Mouse (Mus musculus) neural tube, embryonic 11.5 days (tissue): Measurements from ENCODE around the gene Cep19. TPM values are rescaled to one million over a fixed set of nuclear protein-coding genes. Genes with fewer than 3 reads are reported as not detected.
"Not testable (repeated sequence)": the region's sequence is repeated elsewhere in the genome, so short reads cannot be mapped to it uniquely, and the experiment has no call there.

Source experiments
- ATAC-seq: fragments of 200-750 bp; cut with Nextera tagmentation; 2 replicates; pipeline ENCODE4 v1.8.0; 2017; ENCODE audit warnings: moderate number of reproducible peaks, mild to moderate bottlenecking, moderate TSS enrichment, moderate library complexity; ENCODE audit not compliant: insufficient read depth, low FRiP score, low TSS enrichment
- DNase-seq: peaks from one replicate; pipeline ENCODE4 v3.0.0-alpha.2; 2015; ENCODE audit warnings: low spot score
- H3K27ac ChIP-seq: fragments of 300-500 bp; sonication (generic); 2 replicates; pipeline ENCODE4 v1.5.1; 2014; ENCODE audit warnings: low read depth, mild to moderate bottlenecking, low read length
- H3K27me3 ChIP-seq: fragments of 300-500 bp; sonication (generic); 2 replicates; pipeline ENCODE4 v1.6.1; 2014; ENCODE audit warnings: mild to moderate bottlenecking, low read length, mixed read lengths; ENCODE audit not compliant: control insufficient read depth, insufficient read depth
- H3K36me3 ChIP-seq: fragments of 300-500 bp; sonication (generic); 2 replicates; pipeline ENCODE4 v1.6.1; 2014; ENCODE audit warnings: mild to moderate bottlenecking, low read length, moderate library complexity, mixed read lengths; ENCODE audit not compliant: control insufficient read depth, insufficient read depth
- H3K4me1 ChIP-seq: fragments of 300-500 bp; sonication (generic); 2 replicates; pipeline ENCODE4 v1.6.1; 2014; ENCODE audit warnings: low read length, mixed read lengths; ENCODE audit not compliant: control insufficient read depth, insufficient read depth
- H3K4me2 ChIP-seq: fragments of 300-500 bp; sonication (generic); 2 replicates; pipeline ENCODE4 v1.6.1; 2014; ENCODE audit warnings: low read depth, mild to moderate bottlenecking, moderate library complexity
- H3K4me3 ChIP-seq: fragments of 300-500 bp; sonication (generic); 2 replicates; pipeline ENCODE4 v1.5.1; 2014; ENCODE audit warnings: low read depth, low read length
- H3K9ac ChIP-seq: fragments of 300-500 bp; sonication (generic); 2 replicates; pipeline ENCODE4 v1.6.1; 2014; ENCODE audit warnings: mild to moderate bottlenecking, low read length
- H3K9me3 ChIP-seq: fragments of 300-500 bp; sonication (generic); 2 replicates; pipeline ENCODE4 v1.6.1; 2016; ENCODE audit warnings: low read length; ENCODE audit not compliant: control insufficient read depth
- WGBS: fragments of 180-500 bp; shearing (Covaris S2); extraction: QIAGEN DNeasy Blood & Tissue Kit; methylation state at CpG from one replicate; pipeline ENCODE4 v1.1.7; 2014; 5-methylcytosine and 5-hydroxymethylcytosine counted together
- polyA plus RNA-seq: library from polyadenylated mRNA; unstranded; fragments of >200 nt; fragmentation: Nextera tagmentation; extraction: Ambion mirVana; gene quantifications from 2 replicates; pipeline ENCODE4 v1.2.1, GENCODE M21; 2014

The Cep19 gene
- polyA plus RNA-seq, result 41.5 and 47.2 TPM in 2 replicates

DNA sequence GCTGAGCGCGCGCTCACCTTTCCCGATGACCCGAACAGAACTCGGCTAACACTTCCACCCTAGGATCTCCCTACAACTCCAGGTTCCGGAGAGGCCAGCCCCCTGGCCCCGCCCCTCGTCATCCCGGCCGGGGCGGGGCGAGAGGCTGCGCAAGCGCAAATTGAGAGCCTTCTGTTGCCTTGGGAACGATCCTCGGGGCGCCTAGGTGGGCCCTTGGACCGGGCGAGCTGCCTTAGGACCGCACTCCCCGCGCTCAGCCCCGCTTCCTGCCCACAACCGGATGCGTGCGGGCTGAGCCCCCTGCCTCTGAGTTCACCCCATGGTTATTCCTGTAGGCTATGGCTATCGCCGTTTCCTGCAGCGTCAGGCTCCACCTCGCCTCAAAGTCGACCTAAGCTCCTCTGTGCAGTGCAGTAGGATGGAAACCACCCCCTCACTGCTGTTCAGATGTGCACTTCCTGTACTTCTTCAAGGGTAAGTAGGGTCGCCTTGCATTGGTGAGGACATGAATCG is at the start of gene Cep19, which contains the start of gene Pigx:
TSS of gene Cep19 (plus strand) at position 163 of the 513 bp plus-strand sequence.
TSS of gene Pigx (minus strand) at position 103 of the 513 bp plus-strand sequence.
- no peaks in the 10 kb centered on the region for H3K27me3 ChIP-seq
- H3K9ac ChIP-seq, result peak within 1 kb of the TSS; percentile 70
- DNase-seq, result peak; percentile 96
- peak; percentile 97 for ATAC-seq
- peak within 1 kb of the TSS; percentile 69 for H3K4me2 ChIP-seq
- H3K9me3 ChIP-seq, result no peaks in the 10 kb centered on the region
- peaks cover 8% of the 10 kb centered on the region; the same call in 1 of the 2 replicates for H3K4me1 ChIP-seq
- H3K36me3 ChIP-seq, result peaks cover 3% of the 10 kb centered on the region
- 0 out of 2 replicates have a peak within 1 kb of the TSS, but pooled peaks have one; percentile 15 for H3K27ac ChIP-seq
- H3K4me3 ChIP-seq, result peak within 1 kb of the TSS; percentile 76
- under 1% methylated on average over 34 of the region's 34 CpGs for WGBS

DNA sequence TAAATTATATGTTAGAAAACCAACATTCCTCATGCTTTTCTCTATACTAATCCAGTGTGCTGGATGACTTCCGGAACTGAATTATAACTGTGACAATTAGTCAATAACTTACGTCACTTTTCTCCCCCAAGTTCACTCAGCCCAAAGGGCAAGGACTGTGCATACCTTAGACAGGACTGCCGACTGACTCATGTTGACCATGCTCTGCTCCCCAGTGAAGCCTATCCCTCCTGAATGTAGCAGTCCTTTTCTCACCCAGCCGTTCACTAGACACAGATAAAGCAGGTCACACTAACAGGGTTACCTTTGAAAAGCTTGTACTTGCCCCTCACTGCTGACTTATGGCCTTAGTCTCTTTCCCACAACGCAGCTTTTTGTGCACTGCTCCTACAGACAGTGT is 40.8 kb upstream of the Cep19 start:
- no peak for DNase-seq
- Histone ChIP-seq H3K27ac (no peak overlapping the region), H3K4me1 (no peaks in the 10 kb centered on the region), H3K9ac (no peak overlapping the region), H3K27me3 (no peaks in the 10 kb centered on the region), H3K36me3 (no peaks in the 10 kb centered on the region), H3K4me3 (no peak overlapping the region), H3K4me2 (no peak overlapping the region), H3K9me3 (no peaks in the 10 kb centered on the region)
- WGBS, result 86% methylated on average over 5 of the region's 5 CpGs
- no peak for ATAC-seq

DNA sequence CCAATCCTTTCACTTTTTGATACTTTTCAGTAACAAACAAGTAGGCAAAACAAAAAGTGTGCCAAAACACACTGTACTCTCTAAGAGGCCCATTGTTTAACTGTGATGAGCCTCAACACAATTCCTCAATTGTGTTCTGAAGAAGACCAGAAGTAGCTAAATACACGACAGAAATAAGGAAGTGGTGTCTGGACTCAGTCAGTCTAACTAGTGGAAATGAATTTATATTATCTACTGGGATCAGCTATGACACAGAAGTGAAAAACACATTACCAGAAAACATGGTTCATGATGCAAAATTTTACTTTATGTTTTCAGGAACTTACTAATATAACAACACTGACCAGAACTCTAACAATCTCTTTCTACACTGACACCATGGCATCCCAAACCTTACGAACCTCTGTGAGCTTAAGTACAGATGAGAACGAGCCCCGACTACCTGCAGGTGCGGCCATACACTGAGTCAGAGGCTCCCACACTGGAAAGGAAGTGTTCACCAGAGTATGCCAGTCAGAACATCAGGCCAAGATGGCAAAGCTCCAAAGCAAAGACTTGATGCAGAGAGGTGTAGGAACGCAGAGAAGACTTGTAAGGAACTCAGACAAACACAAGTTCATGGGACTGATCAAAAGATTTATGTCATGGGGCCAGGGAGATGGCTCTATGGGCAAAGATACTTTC is 39.6 kb upstream of the Cep19 start:
- Histone ChIP-seq H3K4me2 (no peak overlapping the region), H3K36me3 (no peaks in the 10 kb centered on the region), H3K9ac (no peak overlapping the region), H3K27ac (no peak overlapping the region), H3K4me1 (no peaks in the 10 kb centered on the region), H3K9me3 (no peaks in the 10 kb centered on the region), H3K27me3 (no peaks in the 10 kb centered on the region), H3K4me3 (no peak overlapping the region)
- ATAC-seq, result no peak
- WGBS, result 86% methylated on average over 6 of the region's 6 CpGs
- no peak for DNase-seq

- Histone ChIP-seq H3K36me3 (no peaks in the 10 kb centered on the region), H3K27ac (no peak overlapping the region), H3K27me3 (no peaks in the 10 kb centered on the region), H3K4me1 (no peaks in the 10 kb centered on the region), H3K4me2 (no peak overlapping the region), H3K9ac (no peak overlapping the region), H3K4me3 (no peak overlapping the region), H3K9me3 (no peaks in the 10 kb centered on the region)
- 82% methylated on average over 2 of the region's 2 CpGs for WGBS
- DNase-seq (no peak), ATAC-seq (no peak)
Measured at GRCm38 (mm10) chr16:32062226-32062625, 37.4 kb upstream of the Cep19 start.

GRCm38 (mm10) chr16:32063900-32064299 is 35.7 kb upstream of the Cep19 start:
- Histone ChIP-seq H3K4me2 (no peak overlapping the region), H3K27ac (no peak overlapping the region), H3K9ac (no peak overlapping the region), H3K4me1 (no peaks in the 10 kb centered on the region), H3K4me3 (no peak overlapping the region), H3K9me3 (no peaks in the 10 kb centered on the region), H3K36me3 (no peaks in the 10 kb centered on the region), H3K27me3 (no peaks in the 10 kb centered on the region)
- DNase-seq (no peak), ATAC-seq (no peak)
- 92% methylated on average over 7 of the region's 7 CpGs for WGBS

- Histone ChIP-seq H3K27ac (no peak overlapping the region), H3K36me3 (no peaks in the 10 kb centered on the region), H3K4me1 (no peaks in the 10 kb centered on the region), H3K4me2 (no peak overlapping the region), H3K9ac (no peak overlapping the region), H3K9me3 (no peaks in the 10 kb centered on the region), H3K4me3 (no peak overlapping the region), H3K27me3 (no peaks in the 10 kb centered on the region)
- 100% methylated on average over 1 of the region's 1 CpGs for WGBS
- no peak for ATAC-seq
- DNase-seq, result no peak
Measured at GRCm38 (mm10) chr16:32066899-32067298, 32.7 kb upstream of the Cep19 start.

DNA sequence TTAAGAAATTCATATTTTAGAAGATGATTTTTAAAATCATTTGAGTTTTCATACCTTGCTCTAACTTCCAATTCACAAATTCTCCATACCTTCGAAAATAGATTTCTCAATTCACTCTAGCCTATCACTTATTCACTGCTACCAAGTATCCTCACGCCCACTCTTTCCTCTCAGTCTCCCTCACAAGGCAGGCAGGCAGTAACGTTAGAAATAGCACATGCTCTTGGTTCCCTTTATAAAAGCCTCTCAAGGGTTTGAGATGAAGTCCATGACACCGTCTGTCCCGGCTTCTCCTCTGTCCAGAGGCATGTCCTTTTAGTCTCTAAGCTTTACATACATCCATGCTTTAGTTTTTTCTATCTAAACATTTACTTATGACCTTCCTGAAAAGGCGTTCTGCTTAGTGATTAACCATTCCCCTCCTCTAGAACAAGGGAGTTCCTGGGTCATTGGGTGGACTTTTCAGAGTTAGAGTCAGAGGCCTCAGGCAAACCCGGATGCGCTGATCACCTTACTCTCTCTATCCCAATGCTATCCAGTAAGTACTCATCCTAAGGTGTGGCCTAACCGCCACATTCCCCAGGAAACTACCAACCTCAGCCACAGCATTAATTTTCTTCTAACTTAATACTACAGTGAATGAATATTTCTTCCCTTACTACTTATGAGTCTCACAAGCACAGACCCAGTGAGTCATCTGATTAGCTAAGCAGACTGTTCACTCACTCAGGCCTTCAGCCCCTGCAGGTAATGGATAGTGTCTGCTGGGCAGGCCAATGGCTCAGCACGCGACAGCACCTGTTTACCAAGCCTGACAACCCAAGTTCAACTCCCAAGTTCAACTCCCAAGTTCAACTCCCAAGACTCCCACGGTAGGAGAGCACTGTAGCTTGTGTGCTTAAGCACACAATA is 31.0 kb upstream of the Cep19 start:
- Histone ChIP-seq H3K4me2 (no peak overlapping the region), H3K9me3 (no peaks in the 10 kb centered on the region), H3K36me3 (no peaks in the 10 kb centered on the region), H3K27me3 (no peaks in the 10 kb centered on the region), H3K4me1 (no peaks in the 10 kb centered on the region), H3K27ac (no peak overlapping the region), H3K4me3 (no peak overlapping the region), H3K9ac (no peak overlapping the region)
- WGBS, result 87% methylated on average over 12 of the region's 12 CpGs
- ATAC-seq, result no peak
- DNase-seq, result no peak

DNA sequence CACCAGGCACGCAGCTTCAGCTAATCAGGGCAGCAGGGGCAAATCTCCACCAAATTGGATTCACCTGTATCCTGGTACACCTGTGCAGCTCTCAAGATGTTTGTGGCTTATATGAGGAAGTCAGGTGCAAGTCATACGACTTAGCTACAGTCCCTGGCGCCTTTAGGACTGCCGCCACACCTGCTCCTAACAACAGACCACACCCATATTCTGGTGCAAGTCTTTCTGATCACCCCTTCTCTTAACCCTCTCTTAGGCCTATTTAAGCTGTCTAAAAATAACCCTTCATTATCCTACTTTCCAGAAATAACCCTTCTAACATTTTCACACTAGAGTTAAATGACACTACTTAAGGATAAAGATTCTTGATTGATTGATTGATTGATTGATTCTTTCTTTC is 29.5 kb upstream of the Cep19 start:
- H3K4me2 ChIP-seq, H3K4me3 ChIP-seq, H3K36me3 ChIP-seq, H3K9me3 ChIP-seq, H3K9ac ChIP-seq, DNase-seq, H3K27me3 ChIP-seq, ATAC-seq, H3K4me1 ChIP-seq, H3K27ac ChIP-seq: not testable (repeated sequence)
- 80% methylated on average over 4 of the region's 4 CpGs for WGBS
